Mouse (Mus musculus) erythroblast, adult 5-6 weeks (primary cell): ENCODE data around the gene Olfr732. TPM values are rescaled to one million over a fixed set of nuclear protein-coding genes. Genes with fewer than 3 reads are reported as not detected.

ENCODE experiments used
- ATAC-seq: replicated peaks from 2 replicates; pipeline ENCODE4 v1.8.0; 2016; ENCODE audit warnings: moderate number of reproducible peaks, mild to moderate bottlenecking, moderate TSS enrichment, inconsistent platforms; ENCODE audit not compliant: poor library complexity, low FRiP score, severe bottlenecking
- total RNA-seq, 2 experiments: library from RNA; stranded (forward) in 1 of 2; stranded (reverse) in 1 of 2; fragments of 150-400 nt in 1 of 2; fragments of 200-764, 138-1000 nt in 1 of 2; gene quantifications; 2 replicates each; pipeline versions ENCODE4 v1.2.3 to v1.2.4; 2015 to 2017; ENCODE audit warnings: low replicate concordance in 2 of 2

Olfr732 gene
- not detected in 2 replicates for total RNA-seq (2015; ENCODE audit: low replicate concordance)
- not detected in 2 replicates for total RNA-seq (2017; ENCODE audit: low replicate concordance)

- ATAC-seq: no peak
Observed at GRCm38 (mm10) chr14:50284106-50284505, at the start of gene Olfr732. Olfr732 (minus strand) TSS chr14:50284206.

- ATAC-seq: no peak
Observed at GRCm38 (mm10) chr14:50326661-50327060, 42.7 kb upstream of the Olfr732 start, which contains the start of gene Olfr734. Olfr734 (minus strand) TSS chr14:50326761.

- no peak for ATAC-seq
Observed at GRCm38 (mm10) chr14:50301422-50301821, 17.4 kb upstream of the Olfr732 start, which contains the start of gene Olfr733. Olfr733 (minus strand) TSS chr14:50301522.

GRCm38 (mm10) chr14:50241766-50242165 lies 42.2 kb downstream of the Olfr732 start, which contains the start of gene Olfr731:
Olfr731 (minus strand) TSS chr14:50241866.
- ATAC-seq: no peak

Other genes with a start within 250 kb of the Olfr732 start
- gene Olfr725, start 243.8 kb downstream of the Olfr732 start, total RNA-seq (2015; ENCODE audit: low replicate concordance): not detected in 2 replicates
- gene Olfr725, start 243.8 kb downstream of the Olfr732 start, total RNA-seq (2017; ENCODE audit: low replicate concordance): 0.42 TPM in 1 of 2 replicates, not detected in the other
- not detected in 2 replicates for gene Olfr726, start 193.3 kb downstream of the Olfr732 start, total RNA-seq (2015; ENCODE audit: low replicate concordance)
- not detected in 2 replicates for gene Olfr726, start 193.3 kb downstream of the Olfr732 start, total RNA-seq (2017; ENCODE audit: low replicate concordance)
- not detected in 2 replicates for gene Olfr727, start 161.0 kb downstream of the Olfr732 start, total RNA-seq (2015; ENCODE audit: low replicate concordance)
- gene Olfr727, start 161.0 kb downstream of the Olfr732 start, total RNA-seq (2017; ENCODE audit: low replicate concordance): 0.98 TPM in 1 of 2 replicates, not detected in the other
- not detected in 2 replicates for gene Olfr728, start 141.5 kb downstream of the Olfr732 start, total RNA-seq (2015; ENCODE audit: low replicate concordance)
- gene Olfr728, start 141.5 kb downstream of the Olfr732 start, total RNA-seq (2017; ENCODE audit: low replicate concordance): 0.28 TPM in 1 of 2 replicates, not detected in the other
- not detected in 2 replicates for gene Olfr729, start 131.3 kb downstream of the Olfr732 start, total RNA-seq (2015; ENCODE audit: low replicate concordance)
- gene Olfr729, start 131.3 kb downstream of the Olfr732 start, total RNA-seq (2017; ENCODE audit: low replicate concordance): 0.43 TPM in 1 of 2 replicates, not detected in the other
- not detected in 2 replicates for gene Olfr730, start 96.0 kb downstream of the Olfr732 start, total RNA-seq (2015; ENCODE audit: low replicate concordance)
- not detected in 2 replicates for gene Olfr730, start 96.0 kb downstream of the Olfr732 start, total RNA-seq (2017; ENCODE audit: low replicate concordance)
- gene Olfr731, start 42.3 kb downstream of the Olfr732 start, total RNA-seq (2015; ENCODE audit: low replicate concordance): not detected in 2 replicates
- gene Olfr731, start 42.3 kb downstream of the Olfr732 start, total RNA-seq (2017; ENCODE audit: low replicate concordance): not detected in 2 replicates
- not detected in 2 replicates for gene Olfr733, start 17.3 kb upstream of the Olfr732 start, total RNA-seq (2015; ENCODE audit: low replicate concordance)
- gene Olfr733, start 17.3 kb upstream of the Olfr732 start, total RNA-seq (2017; ENCODE audit: low replicate concordance): not detected in 2 replicates
- not detected in 2 replicates for gene Olfr734, start 42.6 kb upstream of the Olfr732 start, total RNA-seq (2015; ENCODE audit: low replicate concordance)
- not detected in 2 replicates for gene Olfr734, start 42.6 kb upstream of the Olfr732 start, total RNA-seq (2017; ENCODE audit: low replicate concordance)
- not detected in 2 replicates for gene Olfr735, start 64.7 kb upstream of the Olfr732 start, total RNA-seq (2015; ENCODE audit: low replicate concordance)
- not detected in 2 replicates for gene Olfr735, start 64.7 kb upstream of the Olfr732 start, total RNA-seq (2017; ENCODE audit: low replicate concordance)
- gene Tlr11, start 73.7 kb upstream of the Olfr732 start, total RNA-seq (2015; ENCODE audit: low replicate concordance): 0.42 TPM in 1 of 2 replicates, not detected in the other
- gene Tlr11, start 73.7 kb upstream of the Olfr732 start, total RNA-seq (2017; ENCODE audit: low replicate concordance): not detected in 2 replicates
- not detected in 2 replicates for gene Olfr736, start 97.0 kb upstream of the Olfr732 start, total RNA-seq (2015; ENCODE audit: low replicate concordance)
- gene Olfr736, start 97.0 kb upstream of the Olfr732 start, total RNA-seq (2017; ENCODE audit: low replicate concordance): not detected in 2 replicates
- gene Olfr738, start 123.4 kb upstream of the Olfr732 start, total RNA-seq (2015; ENCODE audit: low replicate concordance): not detected in 2 replicates
- gene Olfr738, start 123.4 kb upstream of the Olfr732 start, total RNA-seq (2017; ENCODE audit: low replicate concordance): not detected in 2 replicates
- gene Olfr739, start 134.4 kb upstream of the Olfr732 start, total RNA-seq (2015; ENCODE audit: low replicate concordance): not detected in 2 replicates
- not detected in 2 replicates for gene Olfr739, start 134.4 kb upstream of the Olfr732 start, total RNA-seq (2017; ENCODE audit: low replicate concordance)
- 0.38 TPM in 1 of 2 replicates, not detected in the other for gene Olfr740, start 161.3 kb upstream of the Olfr732 start, total RNA-seq (2015; ENCODE audit: low replicate concordance)
- gene Olfr740, start 161.3 kb upstream of the Olfr732 start, total RNA-seq (2017; ENCODE audit: low replicate concordance): not detected in 2 replicates
- gene Olfr741, start 188.5 kb upstream of the Olfr732 start, total RNA-seq (2015; ENCODE audit: low replicate concordance): not detected in 2 replicates
- 0.56 TPM in 1 of 2 replicates, not detected in the other for gene Olfr741, start 188.5 kb upstream of the Olfr732 start, total RNA-seq (2017; ENCODE audit: low replicate concordance)
- gene Olfr742, start 219.4 kb upstream of the Olfr732 start, total RNA-seq (2015; ENCODE audit: low replicate concordance): not detected in 2 replicates
- gene Olfr742, start 219.4 kb upstream of the Olfr732 start, total RNA-seq (2017; ENCODE audit: low replicate concordance): not detected in 2 replicates
- gene Olfr743, start 237.6 kb upstream of the Olfr732 start, total RNA-seq (2015; ENCODE audit: low replicate concordance): not detected in 2 replicates
- not detected in 2 replicates for gene Olfr743, start 237.6 kb upstream of the Olfr732 start, total RNA-seq (2017; ENCODE audit: low replicate concordance)